Mouse (Mus musculus) forebrain, embryonic 16.5 days (tissue): Measurements from ENCODE around the gene Sult3a2. TPM values are rescaled to one million over a fixed set of nuclear protein-coding genes. Genes with fewer than 3 reads are reported as not detected.
A peak's percentile ranks its signal among the peaks of the same experiment; 100 is the strongest.
"Not testable (repeated sequence)": the region's sequence is repeated elsewhere in the genome, so short reads cannot be mapped to it uniquely, and the experiment has no call there.

Source experiments
- ATAC-seq: fragments of 200-750 bp; cut with Nextera tagmentation; 2 replicates; pipeline ENCODE4 v1.8.0; 2017; ENCODE audit warnings: mild to moderate bottlenecking, moderate library complexity
- H3K27ac ChIP-seq: fragments of 300-500 bp; sonication (generic); 2 replicates; pipeline ENCODE4 v1.5.1; 2014; ENCODE audit warnings: low read length, control low read depth
- H3K27me3 ChIP-seq: fragments of 300-500 bp; sonication (generic); replicated peaks from 2 replicates; pipeline ENCODE4 v1.6.1; 2014; ENCODE audit warnings: low read length; ENCODE audit not compliant: control insufficient read depth, insufficient read depth
- H3K36me3 ChIP-seq: fragments of 300-500 bp; sonication (generic); 2 replicates; pipeline ENCODE4 v1.6.1; 2014; ENCODE audit not compliant: control insufficient read depth, insufficient read depth
- H3K4me1 ChIP-seq: fragments of 300-500 bp; sonication (generic); replicated peaks from 2 replicates; pipeline ENCODE4 v1.6.1; 2014; ENCODE audit warnings: low read length; ENCODE audit not compliant: control insufficient read depth, insufficient read depth
- H3K4me2 ChIP-seq: fragments of 300-500 bp; sonication (generic); 2 replicates; pipeline ENCODE4 v1.6.1; 2014; ENCODE audit warnings: mild to moderate bottlenecking, low read length, control low read depth
- H3K4me3 ChIP-seq: fragments of 300-500 bp; sonication (generic); replicated peaks from 2 replicates; pipeline ENCODE4 v1.5.1; 2014; ENCODE audit warnings: mild to moderate bottlenecking, low read length, control low read depth
- H3K9ac ChIP-seq: fragments of 300-500 bp; sonication (generic); replicated peaks from 2 replicates; pipeline ENCODE4 v1.6.1; 2014; ENCODE audit warnings: low read depth, low read length, control low read depth
- H3K9me3 ChIP-seq: fragments of 300-500 bp; sonication (generic); 2 replicates; pipeline ENCODE4 v1.6.1; 2016; ENCODE audit warnings: low read length; ENCODE audit not compliant: control insufficient read depth
- WGBS: fragments of 180-500 bp; shearing (Covaris S2); extraction: QIAGEN DNeasy Blood & Tissue Kit; methylation state at CpG from one replicate; pipeline ENCODE4 v1.1.7; 2014; 5-methylcytosine and 5-hydroxymethylcytosine counted together
- polyA plus RNA-seq: library from polyadenylated mRNA; unstranded; fragments of >200 nt; fragmentation: Nextera tagmentation; extraction: Ambion mirVana; gene quantifications from 2 replicates; pipeline ENCODE4 v1.2.1, GENCODE M21; 2015

Gene Sult3a2
- polyA plus RNA-seq, 1 experiment from 2014 or later = not detected

DNA sequence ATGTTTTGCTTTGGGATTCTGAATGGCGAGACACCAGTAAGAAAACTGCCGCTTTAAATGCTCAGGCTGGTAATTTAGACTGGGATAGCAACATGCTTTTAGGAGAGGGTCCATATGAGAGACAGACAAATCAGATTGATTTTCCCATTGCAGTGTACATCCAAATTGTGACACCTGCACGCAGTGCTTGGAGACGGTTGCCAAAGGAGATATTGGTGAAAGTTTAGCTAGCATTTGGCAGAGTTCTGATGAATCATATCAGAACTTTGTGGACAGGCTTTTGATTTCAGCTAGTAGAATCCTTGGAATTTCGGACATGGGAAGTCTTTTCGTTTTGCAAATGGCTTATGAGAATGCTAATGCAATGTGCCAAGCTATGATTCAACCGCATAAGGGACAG is 51.3 kb downstream of the Sult3a2 start:
- not testable (repeated sequence) for H3K27me3 ChIP-seq, H3K9ac ChIP-seq, ATAC-seq, H3K4me2 ChIP-seq, H3K27ac ChIP-seq, H3K4me3 ChIP-seq, H3K4me1 ChIP-seq, H3K36me3 ChIP-seq, H3K9me3 ChIP-seq
- WGBS = 96% methylated on average over 7 of the region's 7 CpGs

DNA sequence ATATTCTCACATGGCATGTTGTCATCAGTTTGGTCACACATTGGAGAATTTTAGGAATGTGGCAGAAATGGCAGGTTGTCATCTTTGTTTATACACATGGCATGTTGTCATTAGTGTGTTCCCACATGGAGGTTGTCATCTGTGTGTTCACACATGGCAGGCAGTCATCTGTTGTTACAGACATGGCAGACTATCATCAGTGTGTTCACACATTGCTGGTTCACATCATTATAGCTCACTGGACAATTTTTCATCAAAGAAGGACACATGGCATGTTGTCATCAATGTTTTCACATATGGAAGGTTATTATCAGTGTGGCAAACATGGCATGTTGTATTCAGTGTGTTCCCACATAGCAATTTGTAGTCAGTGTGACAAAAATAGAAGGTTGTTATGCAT is 53.3 kb downstream of the Sult3a2 start:
- H3K4me3 ChIP-seq = no peak overlapping the region
- no peak overlapping the region for H3K27ac ChIP-seq
- ATAC-seq = peak; percentile 93
- H3K9ac ChIP-seq = no peak overlapping the region
- H3K36me3 ChIP-seq = no peaks in the 10 kb centered on the region
- no peaks in the 10 kb centered on the region for H3K9me3 ChIP-seq
- no peaks in the 10 kb centered on the region for H3K4me1 ChIP-seq
- no peaks in the 10 kb centered on the region for H3K27me3 ChIP-seq
- H3K4me2 ChIP-seq = no peak overlapping the region

DNA sequence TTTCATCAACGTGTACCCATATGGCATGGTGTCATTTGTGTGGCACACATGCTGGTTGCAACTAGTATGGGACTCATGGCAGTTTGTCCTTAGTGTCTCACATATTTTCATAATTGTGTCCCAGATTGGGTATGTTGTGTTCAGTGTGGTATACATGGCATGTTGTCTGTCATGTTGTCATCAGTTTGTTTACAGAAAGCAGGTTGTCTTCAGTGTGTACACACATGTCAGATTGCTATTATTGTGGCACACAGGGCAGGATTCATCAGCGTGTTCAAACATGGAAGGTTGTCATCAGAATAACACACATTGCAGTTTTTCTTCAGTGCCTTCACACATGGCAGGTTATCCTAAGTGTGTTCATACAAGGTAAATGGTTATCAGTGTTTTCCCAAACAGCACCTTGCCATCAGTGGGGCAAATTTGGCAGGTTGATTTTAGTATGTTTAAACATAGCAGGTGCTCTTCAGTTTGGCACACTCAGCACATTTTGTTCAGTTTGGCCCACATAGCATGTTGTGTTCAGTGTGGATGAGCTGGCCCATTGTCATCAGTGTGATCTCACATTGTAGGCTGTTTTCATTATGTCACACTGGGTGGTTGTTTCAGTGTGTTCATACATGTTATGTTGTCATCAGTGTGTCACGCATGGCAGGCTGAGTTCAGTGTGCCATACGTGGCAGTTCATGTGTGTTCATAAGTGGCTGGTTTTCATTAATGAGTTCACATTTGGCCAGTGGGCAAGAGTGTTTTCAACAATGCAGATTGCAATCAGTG is 53.9 kb downstream of the Sult3a2 start:
- ATAC-seq = peak; percentile 76
- 66% methylated on average over 4 of the region's 4 CpGs for WGBS
- Histone ChIP-seq H3K9ac (no peak overlapping the region), H3K36me3 (no peaks in the 10 kb centered on the region), H3K27ac (no peak overlapping the region; the same call in 1 of the 2 replicates), H3K4me3 (no peak overlapping the region), H3K9me3 (no peaks in the 10 kb centered on the region), H3K4me2 (no peak overlapping the region), H3K27me3 (no peaks in the 10 kb centered on the region), H3K4me1 (no peaks in the 10 kb centered on the region)

DNA sequence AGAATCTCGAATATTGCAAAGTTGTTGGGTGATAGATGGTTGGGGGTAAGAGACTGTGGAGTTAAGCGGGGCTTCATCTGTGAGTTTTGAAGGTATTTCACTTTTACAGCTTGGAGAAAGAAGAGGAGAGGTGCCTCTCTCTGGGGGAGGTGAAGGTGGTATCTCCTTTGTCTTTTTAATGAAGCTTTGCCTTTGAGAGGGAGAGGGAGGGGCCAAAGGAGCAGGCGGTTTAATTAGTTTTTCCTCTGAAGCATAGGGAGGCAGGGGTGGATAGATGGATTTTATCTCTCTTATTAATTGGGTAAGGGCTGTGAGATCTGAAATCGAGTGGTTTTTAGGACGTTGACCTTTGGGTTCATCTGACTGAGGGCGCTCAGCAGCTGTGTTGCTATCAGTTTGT is 62.7 kb downstream of the Sult3a2 start:
- no peak overlapping the region for H3K27ac ChIP-seq
- no peaks in the 10 kb centered on the region for H3K27me3 ChIP-seq
- no peak for ATAC-seq
- no peaks in the 10 kb centered on the region for H3K4me1 ChIP-seq
- no peaks in the 10 kb centered on the region for H3K9me3 ChIP-seq
- H3K36me3 ChIP-seq = no peaks in the 10 kb centered on the region
- no peak overlapping the region for H3K9ac ChIP-seq
- no peak overlapping the region for H3K4me2 ChIP-seq
- H3K4me3 ChIP-seq = no peak overlapping the region
- 19% methylated on average over 6 of the region's 6 CpGs for WGBS

DNA sequence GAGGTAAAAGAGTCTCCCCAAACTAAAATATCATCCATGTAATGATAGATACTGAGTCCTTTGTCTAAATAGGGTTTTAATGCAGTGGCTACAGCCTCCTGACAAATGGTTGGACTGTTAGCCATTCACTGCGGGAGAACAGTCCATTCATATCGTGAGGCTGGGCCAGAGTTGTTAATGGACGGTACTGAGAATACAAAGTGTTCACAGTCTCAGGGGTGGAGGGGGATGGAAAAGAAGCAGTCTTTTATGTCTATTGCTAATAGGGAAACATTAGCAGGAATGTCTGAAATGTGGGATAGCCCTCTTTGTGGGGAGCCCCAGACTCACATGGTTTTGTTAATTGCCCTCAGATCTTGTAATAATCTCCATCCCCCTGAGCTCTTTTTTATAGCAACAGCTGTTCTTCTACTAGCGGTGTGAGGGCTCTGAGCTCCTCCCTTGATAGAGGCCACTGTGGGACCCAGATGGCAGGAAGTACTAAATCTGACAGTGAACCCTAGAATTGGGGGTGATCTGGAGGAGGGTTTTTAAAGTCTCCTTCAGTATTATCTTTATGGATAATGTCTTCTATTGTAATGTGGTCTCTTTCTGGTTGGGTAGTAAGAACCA is 64.6 kb downstream of the Sult3a2 start:
- no peaks in the 10 kb centered on the region for H3K27me3 ChIP-seq
- H3K4me1 ChIP-seq = no peaks in the 10 kb centered on the region
- no peaks in the 10 kb centered on the region for H3K9me3 ChIP-seq
- no peak for ATAC-seq
- 24% methylated on average over 4 of the region's 4 CpGs for WGBS
- no peak overlapping the region for H3K4me3 ChIP-seq
- no peak overlapping the region for H3K4me2 ChIP-seq
- H3K9ac ChIP-seq = no peak overlapping the region
- no peak overlapping the region for H3K27ac ChIP-seq
- H3K36me3 ChIP-seq = no peaks in the 10 kb centered on the region

Other genes starting within 250 kb of the Sult3a2 start
- gene Clvs2, start 161.9 kb downstream of the Sult3a2 start, polyA plus RNA-seq = 10.0 and 14.0 TPM in 2 replicates
- not detected in 2 replicates for gene Sult3a1, start 71.0 kb upstream of the Sult3a2 start, polyA plus RNA-seq
- gene Rsph4a, start 118.4 kb upstream of the Sult3a2 start, polyA plus RNA-seq = 0.65 and 0.76 TPM in 2 replicates
- 22.7 and 23.8 TPM in 2 replicates for gene Zup1, start 164.6 kb upstream of the Sult3a2 start, polyA plus RNA-seq
- gene Rwdd1, start 232.9 kb upstream of the Sult3a2 start, polyA plus RNA-seq = 120 and 126 TPM in 2 replicates